Mouse (Mus musculus) fat pad, adult 2 months (tissue): ENCODE measurements at regions not wholly inside any gene's neighbourhood (a gene's known extent, or its start where the extent isn't known, plus 50 kb on each side); places are given as distances from the start of the nearest gene placed in this dataset.

Experiments used
- DNase-seq: peaks from one replicate; pipeline ENCODE4 v3.0.0-alpha.2; 2011; ENCODE audit warnings: low read depth, low spot score; ENCODE audit errors: extremely low read depth

GRCm38 (mm10) chr19:23089081-23089480 is 51.9 kb upstream of the Klf9 start:
- DNase-seq: no peak

GRCm38 (mm10) chr19:23089761-23090514 is 51.1 kb upstream of the Klf9 start:
- DNase-seq: peak; percentile 2
